Mouse (Mus musculus) urinary bladder, adult 2 months (tissue): ENCODE data around the gene Serhl. TPM values are rescaled to one million over a fixed set of nuclear protein-coding genes. Genes with fewer than 3 reads are reported as not detected.

ENCODE experiments used
- DNase-seq: peaks from one replicate; pipeline ENCODE4 v3.0.0; 2022; ENCODE audit warnings: low spot score
- polyA plus RNA-seq: library from polyadenylated mRNA; depleted of rRNA; stranded (reverse); fragments of >200 nt; gene quantifications from 2 replicates; pipeline ENCODE4 v1.2.3, GENCODE M21; 2012

Serhl gene
- polyA plus RNA-seq, 1 experiment = 70.3 TPM

DNA sequence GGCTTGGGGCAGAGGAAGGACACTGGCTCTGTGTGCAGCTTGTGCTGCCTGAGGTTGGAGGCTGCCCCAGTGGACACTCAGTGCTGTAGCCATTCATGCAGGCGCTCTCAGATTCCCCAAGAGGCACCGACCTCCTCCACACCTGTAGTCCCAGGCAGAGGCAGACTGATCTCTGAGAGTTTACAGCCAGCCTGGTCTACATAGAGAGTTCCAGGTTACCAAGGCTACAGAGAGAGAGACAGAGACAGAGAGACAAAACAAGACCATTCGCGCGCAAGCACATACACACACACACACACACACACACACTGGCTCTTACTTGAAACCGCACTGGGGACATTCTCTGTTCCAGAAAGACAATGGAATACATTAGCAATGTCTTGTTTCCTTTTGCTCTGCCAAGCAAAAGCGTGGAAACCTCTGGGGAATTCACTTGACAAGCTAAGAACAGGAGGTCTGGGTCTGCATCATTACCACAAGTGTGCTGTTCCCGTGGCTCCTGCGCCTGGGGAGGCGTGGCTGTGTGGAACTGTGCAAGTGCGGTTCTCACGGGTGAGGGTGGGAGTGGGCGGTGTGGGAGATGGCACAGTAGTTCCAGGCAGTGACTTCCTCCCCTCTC, 5.2 kb upstream of the Serhl start:
- DNase-seq = no peak

DNA sequence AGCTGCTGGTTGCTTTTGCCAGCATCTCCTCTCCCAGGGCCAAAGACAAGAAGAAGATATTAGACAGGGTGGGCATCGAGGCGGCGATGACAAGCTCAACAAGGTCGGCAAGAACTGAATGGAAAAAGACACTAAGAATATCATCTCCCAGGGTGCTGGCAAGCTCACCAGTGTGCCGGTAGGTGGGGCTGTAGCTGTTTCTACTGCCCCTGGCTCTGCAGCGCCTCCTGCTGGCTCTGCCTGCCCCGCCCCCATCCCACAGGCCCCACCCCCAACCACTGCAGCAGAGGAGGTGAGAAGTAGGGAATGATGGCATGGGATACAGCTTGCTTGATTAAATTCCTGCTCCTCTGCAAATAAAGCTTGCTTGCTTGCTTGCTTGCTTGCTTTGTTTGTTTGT, 3.4 kb upstream of the Serhl start:
- no peak for DNase-seq

DNA sequence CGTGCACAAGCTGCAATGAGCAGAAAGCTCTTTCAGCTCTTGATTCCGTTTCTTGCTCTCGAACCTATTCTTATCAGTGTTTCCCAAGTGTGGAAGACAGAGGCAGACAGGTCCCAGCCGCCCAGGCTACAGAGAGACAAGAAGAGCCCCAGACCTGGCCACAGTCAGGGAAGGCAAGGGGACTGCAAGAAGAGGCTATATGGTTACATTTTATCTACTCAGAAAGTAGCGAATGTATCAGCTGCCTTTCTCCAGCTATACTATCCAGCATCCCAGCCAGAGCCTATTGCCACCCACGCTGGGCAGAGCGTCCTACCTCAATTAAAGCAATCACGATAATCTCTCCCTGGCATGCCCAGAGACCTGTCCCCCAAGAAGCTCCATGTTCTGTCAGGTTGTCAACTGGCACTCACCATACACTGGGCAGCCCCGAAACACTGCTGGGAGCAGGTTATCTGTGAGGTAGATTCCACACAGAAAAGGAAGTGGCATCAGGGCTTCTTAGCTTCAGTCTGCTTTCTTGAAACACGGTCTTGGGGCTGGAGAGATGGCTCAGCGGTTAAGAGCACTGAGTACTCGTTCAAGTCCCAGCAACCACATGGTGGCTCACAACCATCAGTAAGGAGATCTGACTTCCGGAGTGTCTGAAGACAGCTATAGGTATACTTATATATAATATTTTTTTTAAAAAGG, 2.5 kb upstream of the Serhl start:
- no peak for DNase-seq

DNA sequence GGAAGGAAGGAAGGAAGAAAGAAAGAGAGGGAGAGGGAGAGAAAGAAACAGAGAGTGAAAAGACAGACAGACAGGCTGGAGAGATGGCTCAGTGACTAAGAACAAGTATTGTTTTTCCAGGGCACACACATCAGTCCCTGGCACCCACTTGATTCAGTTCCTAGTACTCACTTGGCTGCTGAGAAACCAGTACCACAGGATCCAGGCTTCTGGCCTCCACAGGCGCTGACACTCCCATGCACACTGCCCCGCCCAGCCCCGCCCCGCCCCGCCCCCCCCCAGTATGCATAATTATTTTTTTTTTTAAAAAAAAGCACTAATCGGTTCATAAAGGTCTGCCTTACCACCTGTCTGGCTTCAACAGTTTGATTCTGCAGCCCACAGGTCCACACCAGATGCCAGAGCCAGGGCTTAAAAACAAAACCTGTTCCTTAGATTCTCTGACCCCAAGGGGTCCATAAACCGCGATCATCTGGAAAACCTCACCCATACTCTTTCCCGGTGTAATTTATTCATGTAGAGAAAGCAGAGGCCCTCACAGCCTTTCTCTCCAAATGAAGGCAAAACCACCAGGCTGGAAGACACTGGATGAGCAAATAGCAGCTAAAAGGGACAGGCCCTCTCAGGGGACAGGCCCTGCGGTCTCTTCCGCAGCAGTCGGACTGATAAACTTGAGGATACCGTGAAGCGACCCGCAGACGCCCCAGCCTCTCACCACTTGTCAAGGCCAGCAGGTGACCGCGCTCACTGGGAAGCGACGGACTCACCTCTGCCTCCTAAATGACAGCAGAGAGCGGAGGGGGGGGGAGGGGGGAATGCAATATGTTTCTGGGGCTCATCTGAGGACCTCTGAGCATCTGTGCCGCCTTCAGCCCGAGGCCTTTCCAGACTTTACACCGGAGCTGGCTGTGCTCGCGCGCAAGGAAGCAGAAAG, 544 bp upstream of the Serhl start:
- no peak for DNase-seq

DNA sequence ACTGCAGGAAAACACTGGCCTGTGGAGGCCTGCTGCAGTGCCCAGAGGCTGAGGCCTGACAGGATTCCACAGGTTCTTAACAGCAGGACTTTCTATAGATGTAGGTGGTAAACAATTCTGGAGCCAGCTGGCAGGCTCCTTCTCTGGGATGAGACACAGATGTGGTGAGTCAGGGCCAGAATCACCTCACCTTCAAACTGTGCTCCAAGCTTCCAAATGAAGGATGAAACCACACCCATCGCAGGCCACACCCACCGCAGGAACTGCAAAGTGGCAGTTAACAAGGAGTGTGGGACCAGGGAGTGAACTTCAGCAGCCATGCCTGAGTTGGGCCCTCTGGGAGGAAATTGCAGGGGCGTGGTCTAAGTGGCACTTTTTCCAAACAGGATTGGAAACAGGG, 1.6 kb downstream of the Serhl start:
- no peak for DNase-seq

DNA sequence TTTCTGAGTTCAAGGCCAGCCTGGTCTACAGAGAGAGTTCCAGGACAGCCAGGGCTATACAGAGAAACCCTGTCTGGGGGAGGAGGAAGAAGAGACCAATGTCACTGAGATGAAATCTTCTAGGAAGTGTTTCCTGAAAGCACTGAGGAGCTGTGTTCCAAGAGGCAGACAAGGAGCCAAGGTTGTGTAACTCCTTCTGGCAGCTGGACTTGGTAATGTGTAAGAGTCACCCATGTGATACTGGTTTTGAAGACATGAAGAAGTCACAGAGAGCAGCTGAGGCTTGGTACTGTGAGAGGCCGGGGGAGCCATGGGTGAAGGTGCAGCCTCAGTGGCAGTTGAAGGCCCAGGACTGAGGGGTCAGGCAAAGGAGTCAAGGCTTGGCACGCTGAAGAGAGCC, 4.4 kb downstream of the Serhl start:
- DNase-seq = no peak

DNA sequence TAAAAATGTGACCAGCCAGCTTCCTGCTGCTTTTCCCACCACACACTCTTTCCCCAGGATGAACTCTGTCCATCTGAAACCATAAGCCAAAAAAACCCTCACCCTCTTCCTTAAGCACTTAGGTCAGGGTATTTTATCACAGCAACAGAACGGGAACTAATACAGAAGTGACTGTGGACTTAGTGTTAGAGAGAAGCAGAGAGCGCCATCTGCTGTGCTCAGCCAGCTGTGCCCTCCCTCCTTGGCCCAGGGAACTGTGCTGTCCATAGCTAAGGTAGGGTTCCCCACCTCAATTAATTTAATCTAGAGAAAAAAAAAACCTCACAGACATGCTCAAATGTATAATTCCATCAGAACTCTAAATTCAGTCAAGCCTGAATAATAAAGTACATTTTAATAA, 6.6 kb downstream of the Serhl start:
- DNase-seq = no peak

DNA sequence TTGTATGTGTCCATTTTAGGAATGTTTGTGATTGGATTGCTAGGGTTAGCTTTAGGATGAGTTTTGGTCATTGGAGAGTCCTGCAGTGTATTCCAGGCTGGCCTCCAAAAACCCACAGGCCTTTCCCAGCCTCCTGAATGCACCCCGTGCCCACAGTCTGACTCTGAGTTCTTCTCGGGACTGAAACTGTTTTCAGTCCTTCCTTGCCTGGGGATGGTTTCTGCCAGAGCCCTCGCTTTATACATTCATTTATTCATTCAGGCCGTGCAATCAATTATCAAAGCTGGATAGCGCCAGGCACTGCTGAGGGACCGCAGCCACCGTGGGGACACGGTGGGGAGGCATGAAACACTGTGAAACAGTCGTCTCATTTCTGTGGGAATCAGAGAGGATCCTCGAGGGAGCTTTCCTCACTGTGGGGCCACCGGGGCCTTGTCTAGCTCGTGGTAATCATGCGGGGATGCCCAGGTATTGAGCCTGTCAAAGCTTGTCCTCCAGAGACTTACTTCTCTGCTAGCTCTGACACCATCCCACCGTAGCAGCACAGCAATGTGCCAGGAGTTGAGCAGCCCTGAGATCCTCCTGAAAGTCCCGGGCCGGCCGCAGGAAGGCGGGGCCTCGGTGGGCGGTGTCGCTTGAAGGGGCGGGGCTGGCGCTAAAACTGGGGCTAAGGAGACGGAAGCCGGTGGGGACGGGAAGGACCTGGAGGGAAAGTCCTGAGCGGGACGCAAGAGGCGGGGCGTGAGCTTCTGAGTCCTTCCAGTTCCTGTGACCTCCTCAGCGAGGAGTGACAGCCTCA, 10.4 kb downstream of the Serhl start:
- DNase-seq = peak; percentile 80

DNA sequence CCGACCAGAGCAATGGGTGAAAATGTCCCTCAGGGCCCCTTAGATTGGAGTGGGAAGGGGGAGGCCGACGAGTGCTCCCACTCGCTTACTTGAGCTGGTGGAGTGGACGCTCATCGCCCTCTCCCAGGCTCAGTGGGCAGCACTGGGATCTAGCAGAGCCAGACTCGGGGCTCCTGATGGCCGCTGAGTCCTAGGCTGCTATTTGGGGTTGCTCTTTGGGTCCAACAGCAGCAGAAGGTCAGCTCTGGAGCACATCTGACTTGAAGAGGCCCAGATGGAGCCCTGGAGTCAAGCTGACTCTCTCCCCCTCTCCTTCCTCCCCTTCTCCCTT, 11.0 kb downstream of the Serhl start:
- no peak for DNase-seq

DNA sequence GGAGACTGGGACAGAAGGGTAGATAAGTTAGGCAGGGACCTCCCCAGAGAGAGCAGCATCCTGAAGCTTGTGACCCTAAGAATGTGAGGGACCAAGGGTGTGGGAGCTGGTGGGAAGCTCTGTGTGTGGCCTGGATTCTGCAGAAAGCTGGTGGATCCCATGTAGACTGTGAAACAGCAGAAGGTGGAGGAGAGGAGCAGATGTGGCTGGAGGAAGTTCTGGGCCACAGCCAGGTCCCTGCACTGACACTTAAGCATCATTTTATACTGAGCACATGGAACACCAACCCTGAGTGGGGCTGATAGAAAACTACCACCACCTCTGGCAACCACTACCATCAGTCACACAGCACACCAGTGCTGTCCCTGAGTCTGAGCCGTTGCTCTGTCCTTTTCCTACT, 13.8 kb downstream of the Serhl start:
- DNase-seq = no peak

DNA sequence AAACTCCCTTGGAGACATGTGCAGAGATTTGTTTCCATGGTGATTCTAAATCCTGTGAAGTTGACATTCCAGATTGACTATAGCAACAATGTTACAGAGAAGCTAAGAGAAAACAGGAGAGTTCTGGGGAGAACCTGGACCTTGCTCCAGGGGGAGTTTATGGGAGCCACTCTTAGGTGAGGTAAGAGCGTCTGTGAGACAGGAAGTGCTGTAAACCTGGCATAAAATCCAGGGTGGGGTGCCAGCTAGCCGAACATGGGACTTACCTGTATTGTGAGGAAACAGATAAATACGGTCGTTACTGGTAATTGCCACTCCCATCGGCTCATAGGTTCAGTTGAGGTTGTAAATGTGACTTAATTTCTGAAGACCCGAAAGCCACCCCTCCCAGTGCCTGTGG, 17.1 kb downstream of the Serhl start:
- no peak for DNase-seq

DNA sequence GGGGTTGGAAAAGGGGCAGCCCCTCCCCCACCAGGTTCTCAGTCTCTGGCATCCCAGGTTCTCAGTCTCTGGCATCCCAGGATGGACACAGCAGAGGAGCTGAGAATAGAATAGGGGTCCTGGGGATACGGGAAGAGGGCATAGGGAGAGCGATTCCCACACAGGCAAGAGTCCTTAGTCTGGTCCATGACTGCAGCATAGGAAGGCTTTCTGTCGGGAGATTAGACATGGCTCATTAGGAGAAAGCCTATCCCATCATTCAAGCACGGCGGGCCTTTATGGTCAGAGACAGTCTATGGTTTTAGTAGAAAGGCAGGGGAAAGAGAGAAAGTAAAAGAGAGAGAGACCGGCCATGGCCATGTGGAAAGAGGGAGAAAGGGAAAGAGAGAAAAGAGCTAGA, 18.5 kb downstream of the Serhl start:
- no peak for DNase-seq

DNA sequence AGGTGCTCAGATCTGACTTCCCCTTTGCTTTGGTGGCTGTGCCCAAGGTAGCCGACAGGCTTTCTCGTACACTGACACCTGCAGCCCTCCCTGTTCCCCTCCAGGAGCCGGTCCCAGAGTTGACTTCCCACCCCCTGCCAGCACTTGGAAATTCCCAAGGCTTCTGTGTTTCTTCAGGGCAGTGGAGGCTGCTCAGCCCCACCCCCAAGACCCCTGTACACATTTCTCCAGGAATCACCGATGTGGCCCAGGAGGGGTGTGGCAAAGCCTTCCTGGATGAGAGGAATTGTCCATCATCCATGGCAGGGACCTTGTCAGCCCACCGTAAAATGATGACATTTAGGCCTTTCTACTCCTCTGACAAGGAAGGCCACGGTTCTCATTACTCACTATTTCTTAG, 22.0 kb downstream of the Serhl start:
- no peak for DNase-seq

DNA sequence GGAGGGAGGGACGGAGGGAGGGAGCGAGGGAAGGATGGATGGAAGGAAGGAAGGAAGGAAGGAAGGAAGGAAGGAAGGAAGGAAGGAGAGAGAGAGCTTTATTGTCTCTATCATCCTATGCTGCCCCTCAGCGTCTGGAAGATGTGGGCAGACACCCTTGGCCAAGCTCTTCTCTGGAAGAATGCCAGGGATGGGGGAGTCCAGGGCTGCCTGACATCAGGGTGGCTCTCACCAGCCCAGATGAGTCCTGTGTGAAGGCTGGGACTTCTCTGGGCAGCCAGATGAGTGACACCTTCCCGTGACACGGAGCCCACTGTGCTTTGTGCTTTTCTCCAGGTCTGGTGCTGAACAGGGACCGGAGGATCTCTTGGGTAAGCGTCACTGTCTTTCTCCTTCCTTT, 22.6 kb downstream of the Serhl start:
- DNase-seq = no peak

DNA sequence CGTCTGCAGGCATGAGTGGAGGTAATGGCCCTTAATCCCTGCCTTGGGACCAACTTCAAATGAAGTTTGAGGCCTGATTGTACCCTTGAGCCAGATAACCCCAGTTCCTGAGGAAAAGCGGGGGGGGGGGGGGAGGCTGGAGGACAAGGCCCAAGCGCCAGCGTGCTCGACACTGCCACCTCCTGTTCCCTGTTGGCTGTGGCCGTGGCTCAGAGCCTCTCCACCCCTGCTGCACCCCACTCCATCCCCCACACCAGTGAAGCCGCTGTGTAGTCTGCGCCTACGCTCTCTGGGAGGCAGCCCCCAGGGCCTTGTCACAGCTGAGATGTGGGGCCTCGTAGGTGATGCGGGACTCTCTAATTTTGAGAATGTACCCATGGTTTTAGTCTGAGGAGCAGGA, 23.6 kb downstream of the Serhl start:
- DNase-seq = no peak

DNA sequence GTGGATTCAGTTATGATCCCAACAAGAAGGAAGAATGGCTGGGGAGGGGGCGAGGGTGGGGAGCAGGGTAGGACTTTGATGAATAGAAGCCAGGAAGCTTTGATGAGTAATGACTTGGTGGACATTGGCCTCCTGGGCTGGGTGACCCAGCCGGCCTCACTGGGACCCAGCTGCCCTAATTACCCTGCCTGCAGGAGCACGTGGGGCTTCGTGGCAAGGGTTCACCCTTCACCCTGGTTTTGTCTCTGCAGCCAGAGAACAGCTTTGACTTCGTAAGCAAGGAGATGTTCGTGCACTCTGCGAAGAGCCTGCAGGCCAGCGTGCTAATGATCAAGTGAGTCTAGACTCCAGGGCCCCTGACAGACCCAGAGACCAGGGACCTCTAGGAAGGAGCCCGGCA, 24.8 kb downstream of the Serhl start:
- no peak for DNase-seq

DNA sequence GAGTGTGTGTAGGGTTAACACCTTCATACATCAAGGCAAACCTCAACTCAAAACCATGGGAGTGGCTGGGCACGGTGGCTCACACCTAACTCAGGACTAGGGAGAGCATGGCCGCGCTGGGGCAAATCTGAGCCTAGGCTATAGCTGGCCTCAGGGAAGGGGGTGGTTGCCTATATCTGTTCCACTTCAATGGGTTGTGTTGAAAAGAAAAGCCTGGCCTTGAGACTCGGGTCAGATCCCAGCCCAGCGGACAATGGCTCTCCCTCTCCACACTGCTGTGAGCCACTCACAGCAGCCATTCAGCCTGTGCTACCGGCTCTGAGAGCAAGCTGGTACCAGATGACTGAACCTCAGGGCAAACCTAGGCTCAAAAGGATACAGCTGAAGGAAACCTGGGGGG, 25.8 kb downstream of the Serhl start:
- no peak for DNase-seq

DNA sequence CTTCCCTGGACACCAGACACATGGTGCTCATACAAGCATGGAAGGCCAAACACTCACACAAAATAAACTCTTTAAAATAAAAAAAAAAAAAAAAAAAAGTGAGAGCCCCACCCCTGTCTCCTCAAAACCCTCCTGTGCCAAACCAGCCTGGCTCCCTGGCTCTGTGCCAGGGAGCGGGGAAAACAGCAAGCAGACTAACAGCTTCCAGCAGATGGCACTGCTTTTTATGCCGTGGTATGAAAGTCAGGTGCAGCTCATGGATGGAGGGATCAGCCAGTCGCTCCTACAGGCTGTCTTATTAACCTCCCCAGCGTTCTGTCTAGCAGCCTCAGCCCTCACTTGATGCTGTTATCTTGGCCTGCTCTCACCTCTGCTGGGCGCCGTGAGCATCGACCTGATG, 29.1 kb downstream of the Serhl start:
- DNase-seq = no peak

DNA sequence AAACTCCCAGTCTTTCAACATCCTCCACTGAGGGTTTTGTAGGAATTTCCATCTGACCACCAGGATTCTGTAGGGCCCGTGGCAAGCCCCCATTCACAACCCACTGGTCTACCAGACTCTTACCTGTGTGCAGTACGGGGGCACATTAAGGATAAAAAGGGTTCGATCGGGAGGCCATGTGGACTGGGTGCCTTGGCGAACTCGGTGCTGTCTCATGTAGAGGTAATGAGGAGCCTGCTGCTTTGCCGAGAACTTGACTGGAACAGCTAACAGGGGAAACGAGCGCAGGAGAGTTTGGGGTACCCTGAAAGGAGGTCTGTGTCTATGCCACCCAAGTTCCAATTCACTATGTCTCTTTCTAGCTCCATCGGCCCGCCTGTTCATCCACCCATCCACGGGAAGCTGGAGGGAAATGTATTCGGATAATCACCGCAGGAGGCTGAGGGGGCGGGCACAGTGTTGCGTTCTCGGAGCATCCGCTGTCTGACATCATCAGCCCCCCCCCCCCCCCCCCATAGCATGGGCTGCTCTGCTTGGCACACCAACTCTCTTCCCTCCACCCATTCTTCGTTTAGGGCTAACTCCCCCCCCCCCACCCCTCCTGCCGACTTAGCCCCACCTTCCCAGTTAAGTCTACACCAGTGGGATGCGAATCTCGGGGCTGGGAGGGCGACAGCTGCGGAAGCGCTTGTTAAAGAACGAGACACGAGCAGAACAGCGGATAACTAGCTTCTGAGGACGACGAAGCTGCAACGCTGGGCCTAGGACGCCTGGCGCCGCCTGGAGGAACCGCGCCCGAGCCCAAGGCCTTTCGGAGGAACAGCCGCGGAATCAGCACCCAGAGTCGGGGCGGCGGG, 32.6 kb downstream of the Serhl start:
- DNase-seq = no peak

DNA sequence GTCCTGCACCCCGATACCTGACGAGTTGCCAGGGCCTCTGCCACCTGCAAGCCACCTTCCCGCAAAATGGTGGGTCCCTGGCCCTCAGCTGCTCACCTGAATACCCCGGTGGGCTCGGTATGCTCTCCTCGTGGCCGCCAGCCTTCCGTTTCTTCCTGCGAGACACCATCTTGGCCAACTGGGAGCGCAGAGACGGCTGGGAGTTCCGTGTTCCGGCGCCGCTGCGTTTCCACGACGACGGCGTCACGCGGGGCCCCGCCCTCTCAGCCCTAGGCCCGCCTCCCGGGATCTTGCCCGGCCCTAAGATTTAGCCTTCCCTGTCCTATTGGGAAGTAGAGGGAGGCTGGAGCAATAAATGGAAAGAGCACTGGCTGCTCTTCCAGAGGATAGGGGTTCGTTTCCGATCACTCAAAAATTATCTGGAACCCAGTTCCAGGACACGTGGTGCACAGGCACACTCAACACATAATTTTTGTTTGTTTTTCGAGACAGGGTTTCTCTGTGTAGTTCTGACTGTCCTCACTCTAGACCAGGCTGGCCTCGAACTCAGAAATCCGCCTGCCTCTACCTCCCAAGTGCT, 33.4 kb downstream of the Serhl start, which contains the start of gene Rrp7a:
Gene Rrp7a, minus strand, starts transcription at position 236 of the 580 bp plus-strand sequence.
- peak; percentile 87 for DNase-seq

DNA sequence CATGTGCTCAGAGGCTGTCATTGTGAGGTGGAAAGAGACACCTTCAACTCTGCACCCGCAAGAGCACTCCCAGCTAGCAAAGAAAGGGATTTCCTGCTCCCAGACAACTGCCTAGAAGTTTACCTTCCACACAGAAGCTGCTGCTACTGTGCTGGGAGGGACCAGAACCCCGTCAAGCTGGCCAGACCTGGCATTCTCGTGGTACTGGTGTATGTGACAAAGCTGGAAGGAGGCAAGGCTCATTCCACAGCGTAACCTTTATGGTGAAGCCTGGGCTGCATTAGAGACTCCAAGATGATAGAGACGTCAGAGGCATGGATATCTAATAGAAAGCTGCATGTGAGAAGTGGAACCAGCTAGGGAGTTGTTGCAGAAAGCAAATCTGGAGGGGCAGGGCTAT, 35.3 kb downstream of the Serhl start:
- no peak for DNase-seq
